Mouse (Mus musculus) hindbrain, embryonic 13.5 days (tissue): ENCODE results near the gene Kcnq5. TPM values are rescaled to one million over a fixed set of nuclear protein-coding genes. Genes with fewer than 3 reads are reported as not detected.
"Not testable (repeated sequence)": the region's sequence is repeated elsewhere in the genome, so short reads cannot be mapped to it uniquely, and the experiment has no call there.

ENCODE experiments used
- ATAC-seq: fragments of 200-750 bp; cut with Nextera tagmentation; 2 replicates; pipeline ENCODE4 v1.8.0; 2017; ENCODE audit warnings: moderate TSS enrichment; ENCODE audit not compliant: low FRiP score
- H3K27ac ChIP-seq: fragments of 300-500 bp; sonication (generic); 2 replicates; pipeline ENCODE4 v1.5.1; 2015; ENCODE audit warnings: inconsistent platforms, mild to moderate bottlenecking, moderate library complexity
- H3K27me3 ChIP-seq: fragments of 300-500 bp; sonication (generic); 2 replicates; pipeline ENCODE4 v1.6.1; 2015; ENCODE audit warnings: mild to moderate bottlenecking, inconsistent platforms
- H3K36me3 ChIP-seq: fragments of 300-500 bp; sonication (generic); 2 replicates; pipeline ENCODE4 v1.6.1; 2015; ENCODE audit warnings: mild to moderate bottlenecking, inconsistent platforms
- H3K4me1 ChIP-seq: fragments of 300-500 bp; sonication (generic); replicated peaks from 2 replicates; pipeline ENCODE4 v1.6.1; 2015; ENCODE audit warnings: inconsistent platforms
- H3K4me2 ChIP-seq: fragments of 300-500 bp; sonication (generic); 2 replicates; pipeline ENCODE4 v1.6.1; 2015; ENCODE audit warnings: inconsistent platforms, mild to moderate bottlenecking, moderate library complexity
- H3K4me3 ChIP-seq: fragments of 300-500 bp; sonication (generic); 2 replicates; pipeline ENCODE4 v1.5.1; 2015; ENCODE audit warnings: mild to moderate bottlenecking, inconsistent platforms
- H3K9ac ChIP-seq: fragments of 300-500 bp; sonication (generic); 2 replicates; pipeline ENCODE4 v1.6.1; 2015; ENCODE audit warnings: mild to moderate bottlenecking, inconsistent platforms
- H3K9me3 ChIP-seq: fragments of 300-500 bp; sonication (generic); 2 replicates; pipeline ENCODE4 v1.6.1; 2016; ENCODE audit warnings: inconsistent platforms
- WGBS: fragments of 180-500 bp; shearing (Covaris S2); methylation state at CpG from one replicate; pipeline ENCODE4 v1.1.7; 2015; 5-methylcytosine and 5-hydroxymethylcytosine counted together
- polyA plus RNA-seq: library from polyadenylated mRNA; unstranded; fragments of >200 nt; fragmentation: Nextera tagmentation; extraction: Ambion mirVana; gene quantifications from 2 replicates; pipeline ENCODE4 v1.2.1, GENCODE M21; 2015

Kcnq5 gene
- polyA plus RNA-seq, 1 experiment from 2014 or later, result 1.1 TPM

DNA sequence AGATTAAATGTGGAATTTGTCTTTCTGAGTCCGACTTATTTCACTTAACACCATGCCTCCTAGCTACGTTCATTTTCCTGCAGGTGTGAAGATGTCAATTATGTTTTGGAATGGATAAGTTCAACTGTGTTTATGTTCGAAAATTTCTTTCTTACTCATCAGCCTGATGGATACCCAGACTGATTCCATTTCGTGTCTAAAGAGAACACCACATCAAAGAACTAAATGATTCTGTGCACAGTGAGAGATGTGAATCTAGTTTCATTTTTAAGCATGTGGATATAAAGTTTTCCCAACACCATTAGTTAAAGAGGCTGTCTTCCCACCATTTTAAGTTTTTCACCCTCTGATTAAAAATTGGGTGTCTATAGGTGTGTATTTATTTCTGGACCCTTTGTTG is 357.7 kb downstream of the Kcnq5 start:
- no peak overlapping the region for H3K9ac ChIP-seq
- H3K27me3 ChIP-seq, result no peaks in the 10 kb centered on the region
- H3K4me2 ChIP-seq, result no peak overlapping the region
- no peaks in the 10 kb centered on the region for H3K4me1 ChIP-seq
- no peak overlapping the region for H3K4me3 ChIP-seq
- H3K9me3 ChIP-seq, result no peaks in the 10 kb centered on the region
- no peaks in the 10 kb centered on the region for H3K36me3 ChIP-seq
- WGBS, result 81% methylated on average over 4 of the region's 4 CpGs
- ATAC-seq, result no peak
- no peak overlapping the region for H3K27ac ChIP-seq

DNA sequence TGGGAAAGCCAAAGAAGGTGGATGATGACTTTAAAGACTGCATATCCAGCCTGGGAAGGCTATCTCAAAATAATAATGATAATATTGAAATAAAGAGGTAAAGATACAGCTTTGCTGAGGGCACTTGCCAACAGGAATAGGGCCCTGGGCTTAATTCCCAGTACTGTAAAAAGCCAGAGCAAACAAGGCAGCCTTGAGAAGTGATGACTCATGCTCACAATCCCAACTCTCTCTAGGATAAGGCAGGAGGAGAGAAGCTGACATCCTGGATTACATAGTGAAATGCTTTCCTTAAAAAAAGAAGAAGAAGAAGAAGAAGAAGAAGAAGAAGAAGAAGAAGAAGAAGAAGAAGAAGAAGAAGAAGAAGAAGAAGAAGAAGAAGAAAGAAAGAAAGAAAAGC is 359.2 kb downstream of the Kcnq5 start:
- Histone ChIP-seq H3K9me3 (no peaks in the 10 kb centered on the region), H3K27me3 (no peaks in the 10 kb centered on the region), H3K4me3 (no peak overlapping the region), H3K4me2 (no peak overlapping the region), H3K36me3 (no peaks in the 10 kb centered on the region), H3K4me1 (no peaks in the 10 kb centered on the region), H3K27ac (no peak overlapping the region), H3K9ac (no peak overlapping the region)
- no peak for ATAC-seq

DNA sequence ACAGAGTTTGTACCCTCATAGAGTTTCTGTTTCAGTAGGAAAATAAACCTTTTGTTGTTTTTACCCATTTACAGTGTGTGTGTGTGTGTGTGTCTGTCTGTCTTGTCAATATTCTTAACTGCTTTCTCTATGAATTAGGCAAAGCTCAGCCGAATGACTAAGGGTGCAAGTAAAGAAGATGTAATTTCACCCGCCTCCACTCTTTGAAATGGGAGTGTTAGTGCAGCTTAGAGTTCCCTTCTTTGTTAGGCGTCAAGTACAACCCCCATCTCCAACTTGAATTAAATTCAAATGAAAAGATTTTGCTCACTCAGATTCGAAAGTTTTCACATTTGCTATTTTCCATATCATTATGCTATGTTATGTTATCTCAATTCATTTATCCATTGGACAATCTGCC is 361.1 kb downstream of the Kcnq5 start:
- ATAC-seq, result no peak
- no peaks in the 10 kb centered on the region for H3K4me1 ChIP-seq
- no peaks in the 10 kb centered on the region for H3K27me3 ChIP-seq
- H3K36me3 ChIP-seq, result no peaks in the 10 kb centered on the region
- H3K4me3 ChIP-seq, result no peak overlapping the region
- 84% methylated on average over 4 of the region's 4 CpGs for WGBS
- H3K27ac ChIP-seq, result no peak overlapping the region
- no peak overlapping the region for H3K9ac ChIP-seq
- no peak overlapping the region for H3K4me2 ChIP-seq
- H3K9me3 ChIP-seq, result no peaks in the 10 kb centered on the region

GRCm38 (mm10) chr1:21593872-21594271 is 367.9 kb downstream of the Kcnq5 start:
- Histone ChIP-seq H3K27ac (no peak overlapping the region), H3K9ac (no peak overlapping the region), H3K4me3 (no peak overlapping the region), H3K4me1 (peaks cover 4% of the 10 kb centered on the region; the same call in 1 of the 2 replicates), H3K9me3 (no peaks in the 10 kb centered on the region), H3K27me3 (no peaks in the 10 kb centered on the region), H3K4me2 (no peak overlapping the region), H3K36me3 (no peaks in the 10 kb centered on the region)
- 53% methylated on average over 4 of the region's 4 CpGs for WGBS
- peak; percentile 49; the same call in 1 of the 2 replicates for ATAC-seq

- H3K4me2 ChIP-seq, ATAC-seq, H3K36me3 ChIP-seq: not testable (repeated sequence)
Observed at GRCm38 (mm10) chr1:21567397-21567796, 394.3 kb downstream of the Kcnq5 start.

GRCm38 (mm10) chr1:21554630-21555029 is 407.1 kb downstream of the Kcnq5 start:
- Histone ChIP-seq H3K4me3 (no peak overlapping the region), H3K4me1 (no peaks in the 10 kb centered on the region), H3K4me2 (no peak overlapping the region), H3K9me3 (no peaks in the 10 kb centered on the region), H3K9ac (no peak overlapping the region), H3K27ac (no peak overlapping the region), H3K27me3 (no peaks in the 10 kb centered on the region), H3K36me3 (no peaks in the 10 kb centered on the region)
- WGBS, result 80% methylated on average over 6 of the region's 6 CpGs
- ATAC-seq, result no peak

More at GRCm38 (mm10) chr1:21567397-21567796, 394.3 kb downstream of the Kcnq5 start:
- H3K27ac ChIP-seq, H3K4me3 ChIP-seq, H3K4me1 ChIP-seq, H3K9ac ChIP-seq, H3K27me3 ChIP-seq, H3K9me3 ChIP-seq: not testable (repeated sequence)
- WGBS, result 92% methylated on average over 2 of the region's 2 CpGs

DNA sequence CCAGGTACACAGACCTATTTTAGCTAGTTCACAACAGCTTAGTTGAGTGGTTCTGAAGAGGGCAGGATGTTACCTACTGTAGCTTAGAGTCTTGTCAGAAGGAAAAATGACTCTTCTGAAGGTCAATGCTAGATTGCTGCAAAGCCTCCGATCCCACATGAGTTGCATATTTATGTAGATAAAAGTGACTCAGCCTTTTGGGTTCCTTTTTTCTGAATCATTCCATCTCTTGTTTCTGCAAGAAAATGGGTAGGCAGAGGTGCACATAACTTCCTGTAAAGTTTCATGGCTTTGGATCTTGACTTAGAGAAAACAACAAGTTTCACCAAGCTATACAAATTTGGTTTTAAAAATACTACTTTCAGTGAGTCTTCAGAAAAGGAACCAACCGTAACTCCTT is 409.0 kb downstream of the Kcnq5 start:
- H3K9ac ChIP-seq, result no peak overlapping the region
- no peaks in the 10 kb centered on the region for H3K27me3 ChIP-seq
- no peak overlapping the region for H3K4me2 ChIP-seq
- WGBS, result 92% methylated on average over 2 of the region's 2 CpGs
- no peak overlapping the region for H3K4me3 ChIP-seq
- H3K9me3 ChIP-seq, result no peaks in the 10 kb centered on the region
- no peaks in the 10 kb centered on the region for H3K36me3 ChIP-seq
- H3K4me1 ChIP-seq, result no peaks in the 10 kb centered on the region
- H3K27ac ChIP-seq, result no peak overlapping the region
- no peak for ATAC-seq

DNA sequence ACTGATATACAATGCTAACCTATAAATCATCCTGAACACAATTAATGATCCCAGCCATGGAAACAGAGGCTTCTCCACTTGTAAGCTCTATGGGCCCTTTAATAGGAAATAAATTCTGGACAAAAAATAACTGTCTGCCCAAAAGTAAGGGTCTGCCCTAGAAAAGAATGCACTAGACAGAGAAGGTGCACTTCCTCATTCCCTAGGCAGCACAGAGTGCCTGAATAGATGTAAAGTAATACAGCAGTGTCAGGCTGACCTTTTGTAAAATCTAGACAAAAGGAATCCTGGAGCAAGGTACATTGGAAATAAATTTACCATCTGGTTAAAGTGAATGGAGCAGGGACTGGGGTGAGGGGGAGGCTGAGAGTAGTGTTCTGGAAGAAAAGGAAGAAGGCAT is 417.8 kb downstream of the Kcnq5 start:
- no peak for ATAC-seq

DNA sequence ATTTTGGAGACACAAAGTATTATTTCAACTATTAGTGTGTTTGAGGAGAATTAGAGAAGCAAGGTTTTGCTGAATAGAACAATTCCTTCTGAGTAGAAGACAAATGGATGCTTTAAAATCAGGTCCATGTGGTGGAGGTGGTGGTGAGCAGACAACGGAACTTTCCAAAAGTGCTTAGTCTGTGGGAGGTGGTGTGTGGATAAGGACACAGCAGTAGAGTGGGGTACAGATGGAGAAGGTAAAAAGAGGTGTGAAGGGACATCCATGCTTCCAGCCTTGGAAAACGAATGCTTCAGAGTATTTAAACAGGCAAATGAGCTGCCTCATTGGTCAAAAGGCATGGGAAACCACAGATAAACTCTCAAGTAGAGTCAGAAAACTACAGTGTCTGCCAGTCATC is 422.3 kb downstream of the Kcnq5 start:
- Histone ChIP-seq H3K4me2 (no peak overlapping the region), H3K27me3 (no peaks in the 10 kb centered on the region), H3K9ac (no peak overlapping the region), H3K27ac (no peak overlapping the region), H3K4me1 (no peaks in the 10 kb centered on the region), H3K36me3 (no peaks in the 10 kb centered on the region), H3K4me3 (no peak overlapping the region), H3K9me3 (no peaks in the 10 kb centered on the region)
- WGBS, result 81% methylated on average over 2 of the region's 2 CpGs
- ATAC-seq, result no peak

More for the DNA sequence above, 417.8 kb downstream of the Kcnq5 start:
- H3K9me3 ChIP-seq, result no peaks in the 10 kb centered on the region
- H3K9ac ChIP-seq, result no peak overlapping the region
- H3K4me2 ChIP-seq, result no peak overlapping the region
- H3K4me1 ChIP-seq, result no peaks in the 10 kb centered on the region
- H3K27me3 ChIP-seq, result no peaks in the 10 kb centered on the region
- H3K4me3 ChIP-seq, result no peak overlapping the region
- no peaks in the 10 kb centered on the region for H3K36me3 ChIP-seq
- no peak overlapping the region for H3K27ac ChIP-seq

GRCm38 (mm10) chr1:21530823-21531222 is 430.9 kb downstream of the Kcnq5 start:
- Histone ChIP-seq H3K4me1 (no peaks in the 10 kb centered on the region), H3K36me3 (no peaks in the 10 kb centered on the region), H3K4me2 (no peak overlapping the region), H3K9ac (no peak overlapping the region), H3K4me3 (no peak overlapping the region), H3K27ac (no peak overlapping the region), H3K9me3 (no peaks in the 10 kb centered on the region), H3K27me3 (no peaks in the 10 kb centered on the region)
- 81% methylated on average over 1 of the region's 1 CpGs for WGBS
- no peak for ATAC-seq

DNA sequence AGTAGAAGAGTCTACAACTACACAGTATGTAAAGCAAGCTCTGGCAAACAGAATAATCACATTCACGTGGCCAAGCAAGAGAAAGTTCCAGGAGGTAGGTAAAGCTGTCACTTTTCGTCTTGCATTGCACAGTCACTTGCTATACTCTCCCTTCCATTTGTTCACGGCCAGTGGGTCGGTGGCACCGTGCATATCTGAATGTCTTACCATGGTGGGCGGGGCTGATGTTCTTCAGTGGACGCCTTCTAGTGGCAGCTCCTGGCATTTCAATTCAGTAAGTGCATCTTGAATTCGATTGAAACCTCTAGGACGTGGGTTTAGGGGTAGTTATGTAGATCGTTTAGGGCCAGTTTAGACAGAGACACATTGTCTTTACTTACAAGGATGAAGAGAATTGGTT is 439.7 kb downstream of the Kcnq5 start:
- Histone ChIP-seq H3K36me3 (no peaks in the 10 kb centered on the region), H3K9ac (no peak overlapping the region), H3K27me3 (no peaks in the 10 kb centered on the region), H3K4me1 (no peaks in the 10 kb centered on the region), H3K9me3 (no peaks in the 10 kb centered on the region), H3K4me2 (no peak overlapping the region), H3K27ac (no peak overlapping the region), H3K4me3 (no peak overlapping the region)
- WGBS, result 81% methylated on average over 10 of the region's 10 CpGs
- no peak for ATAC-seq

DNA sequence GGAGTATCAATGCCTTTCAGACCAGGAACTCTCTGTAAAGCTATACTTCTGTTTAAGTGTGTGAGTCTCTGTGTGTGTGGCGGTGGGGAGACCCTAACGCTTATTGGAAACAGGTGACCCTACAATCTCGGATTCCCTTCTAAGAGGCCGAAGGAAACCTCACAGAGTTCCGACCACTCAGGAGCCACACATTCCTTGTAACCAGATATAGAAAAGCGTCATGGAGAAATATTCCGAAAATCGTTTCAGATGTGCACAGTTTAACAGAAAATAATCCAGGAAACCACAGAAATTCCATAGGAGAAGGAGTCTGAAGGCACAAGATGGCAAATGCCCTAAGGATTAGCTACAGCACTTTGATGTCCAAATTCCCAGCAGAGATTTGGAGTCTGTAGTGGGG is 440.3 kb downstream of the Kcnq5 start:
- H3K27ac ChIP-seq, result no peak overlapping the region
- no peak for ATAC-seq
- no peaks in the 10 kb centered on the region for H3K9me3 ChIP-seq
- H3K4me3 ChIP-seq, result no peak overlapping the region
- H3K9ac ChIP-seq, result no peak overlapping the region
- no peak overlapping the region for H3K4me2 ChIP-seq
- H3K4me1 ChIP-seq, result no peaks in the 10 kb centered on the region
- no peaks in the 10 kb centered on the region for H3K27me3 ChIP-seq
- H3K36me3 ChIP-seq, result no peaks in the 10 kb centered on the region
- whole genome bisulfite sequencing, result 85% methylated on average over 8 of the region's 8 CpGs

DNA sequence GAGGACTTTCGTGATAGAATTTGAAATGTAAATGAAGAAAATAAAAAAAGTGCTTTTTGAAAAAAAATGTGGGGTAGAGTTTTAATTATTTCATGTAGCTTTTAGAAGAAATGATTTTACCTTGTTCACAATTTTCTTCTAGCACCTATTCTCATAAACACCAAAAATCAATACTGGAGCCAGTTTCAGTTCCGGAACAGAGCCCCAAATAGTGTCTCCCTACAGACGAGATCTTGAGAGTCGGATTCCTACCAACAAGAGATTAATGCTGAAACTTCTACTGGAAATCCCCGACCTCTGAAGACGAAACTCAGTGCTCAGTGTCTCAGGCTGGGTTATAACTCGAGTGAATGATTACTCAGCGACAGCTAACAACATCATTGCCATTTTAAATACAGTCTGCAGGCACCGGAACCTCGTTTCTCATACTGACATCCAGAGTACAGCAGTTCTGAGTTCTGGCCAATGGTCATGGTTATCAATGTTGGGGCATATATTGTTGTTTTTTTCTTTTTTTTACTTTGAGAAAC is 441.6 kb downstream of the Kcnq5 start:
- Histone ChIP-seq H3K9ac (no peak overlapping the region), H3K27me3 (no peaks in the 10 kb centered on the region), H3K4me2 (no peak overlapping the region), H3K27ac (no peak overlapping the region), H3K36me3 (no peaks in the 10 kb centered on the region), H3K4me1 (no peaks in the 10 kb centered on the region), H3K4me3 (no peak overlapping the region), H3K9me3 (no peaks in the 10 kb centered on the region)
- WGBS, result 86% methylated on average over 10 of the region's 10 CpGs
- no peak for ATAC-seq

- no peak for ATAC-seq
- H3K4me2 ChIP-seq, result no peak overlapping the region
- H3K27ac ChIP-seq, result no peak overlapping the region
- H3K9ac ChIP-seq, result no peak overlapping the region
- no peak overlapping the region for H3K4me3 ChIP-seq
- 87% methylated on average over 7 of the region's 7 CpGs for WGBS
- no peaks in the 10 kb centered on the region for H3K27me3 ChIP-seq
- no peaks in the 10 kb centered on the region for H3K36me3 ChIP-seq
- H3K9me3 ChIP-seq, result no peaks in the 10 kb centered on the region
- H3K4me1 ChIP-seq, result no peaks in the 10 kb centered on the region
Observed at GRCm38 (mm10) chr1:21506665-21507064, 455.1 kb downstream of the Kcnq5 start.
